Mouse (Mus musculus) spleen, adult 2 months (tissue): ENCODE data around the gene Gng2. TPM values are rescaled to one million over a fixed set of nuclear protein-coding genes. Genes with fewer than 3 reads are reported as not detected.

Source experiments
- DNase-seq, 2 experiments: peaks; one replicate each; pipeline versions ENCODE4 v3.0.0 to v3.0.0-alpha.2; 2012 to 2021; ENCODE audit warnings: low spot score in 2 of 2, low read depth in 1 of 2
- H3K27ac ChIP-seq: fragments of 200-500 bp; 2 replicates; pipeline ENCODE4 v1.5.1; 2012; ENCODE audit warnings: low read length, inconsistent platforms; ENCODE audit not compliant: insufficient read depth
- H3K27me3 ChIP-seq: fragments of 200-500 bp; 2 replicates; pipeline ENCODE4 v1.6.1; 2012; ENCODE audit warnings: mild to moderate bottlenecking, moderate library complexity, low read length, inconsistent platforms; ENCODE audit not compliant: control insufficient read depth, insufficient read depth
- H3K36me3 ChIP-seq: fragments of 200-500 bp; 2 replicates; pipeline ENCODE4 v1.6.1; 2012; ENCODE audit warnings: mild to moderate bottlenecking, low read length, inconsistent platforms; ENCODE audit not compliant: control insufficient read depth, insufficient read depth
- H3K4me1 ChIP-seq: fragments of 200-500 bp; 2 replicates; pipeline ENCODE4 v1.6.1; 2011; ENCODE audit warnings: inconsistent platforms; ENCODE audit not compliant: control insufficient read depth, insufficient read depth, insufficient read length
- H3K4me3 ChIP-seq: fragments of 200-500 bp; 2 replicates; pipeline ENCODE4 v1.5.1; 2011; ENCODE audit warnings: mild to moderate bottlenecking, inconsistent platforms; ENCODE audit not compliant: insufficient read depth, insufficient read length; ENCODE audit errors: extremely low read depth
- CTCF ChIP-seq: fragments of 200-500 bp; IDR thresholded peaks from 2 replicates; pipeline ENCODE4 v1.5.1; 2011; ENCODE audit warnings: mild to moderate bottlenecking, inconsistent platforms; ENCODE audit not compliant: insufficient read depth, insufficient read length, insufficient replicate concordance; ENCODE audit errors: extremely low read depth
- POLR2A ChIP-seq: fragments of 200-500 bp; IDR thresholded peaks from 2 replicates; pipeline ENCODE4 v1.6.1; 2011; ENCODE audit warnings: low read depth, low read length, inconsistent platforms
- WGBS: fragments of 180-500 bp; shearing (Covaris S2); methylation state at CpG from one replicate; pipeline ENCODE4 v1.1.7; 2018; 5-methylcytosine and 5-hydroxymethylcytosine counted together
- polyA plus RNA-seq: library from polyadenylated mRNA; depleted of rRNA; stranded (reverse); fragments of >200 nt; gene quantifications from 2 replicates; pipeline ENCODE4 v1.2.3, GENCODE M21; 2012

Gng2 gene
- polyA plus RNA-seq, 1 experiment = 25.1 TPM

DNA sequence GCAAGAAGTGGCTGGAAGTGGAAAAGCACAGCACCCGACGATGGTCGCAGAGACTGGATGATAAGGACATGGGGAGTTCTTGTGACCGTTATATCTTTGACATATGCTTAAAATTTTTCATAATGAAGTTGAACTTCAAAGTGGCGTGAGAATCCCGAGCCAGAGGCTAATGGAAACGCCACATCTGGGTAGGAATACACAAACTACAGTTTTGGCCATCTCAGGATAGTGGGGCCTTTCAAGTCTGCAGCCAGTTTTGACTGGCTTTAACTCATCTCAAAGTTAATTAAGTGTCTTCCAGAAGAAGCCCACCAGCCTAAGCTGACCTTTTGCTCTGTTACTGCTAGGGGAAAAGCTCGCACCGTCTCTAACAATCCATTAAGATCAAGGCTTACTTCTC is 17.6 kb downstream of the Gng2 start:
- TF ChIP-seq CTCF (no peak), POLR2A (no peak)
- WGBS = 91% methylated on average over 9 of the region's 9 CpGs
- H3K27ac ChIP-seq = no peak overlapping the region
- DNase-seq = no peak
- peaks cover 1% of the 10 kb centered on the region; the same call in 1 of the 2 replicates for H3K36me3 ChIP-seq
- H3K27me3 ChIP-seq = no peaks in the 10 kb centered on the region
- H3K4me3 ChIP-seq = no peak overlapping the region
- peaks cover 6% of the 10 kb centered on the region; the same call in 1 of the 2 replicates for H3K4me1 ChIP-seq

- no peaks in the 10 kb centered on the region for H3K27me3 ChIP-seq
- H3K27ac ChIP-seq = no peak overlapping the region
- peaks cover 3% of the 10 kb centered on the region for H3K36me3 ChIP-seq
- no peak for DNase-seq
- H3K4me1 ChIP-seq = no peaks in the 10 kb centered on the region
- TF ChIP-seq POLR2A (no peak), CTCF (no peak)
- no peak overlapping the region for H3K4me3 ChIP-seq
- WGBS = 73% methylated on average over 7 of the region's 7 CpGs
These were observed 22.4 kb downstream of the Gng2 start for GRCm38 (mm10) chr14:19955077-19955476.

GRCm38 (mm10) chr14:19950812-19951211 is 26.6 kb downstream of the Gng2 start:
- Histone ChIP-seq H3K36me3 (peaks cover 3% of the 10 kb centered on the region), H3K27me3 (no peaks in the 10 kb centered on the region), H3K27ac (no peak overlapping the region), H3K4me1 (no peaks in the 10 kb centered on the region), H3K4me3 (no peak overlapping the region)
- TF ChIP-seq CTCF = no peak
- TF ChIP-seq POLR2A = no peak
- 67% methylated on average over 4 of the region's 4 CpGs for WGBS
- DNase-seq = no peak

- H3K4me1 ChIP-seq = no peaks in the 10 kb centered on the region
- no peak overlapping the region for H3K27ac ChIP-seq
- no peak overlapping the region for H3K4me3 ChIP-seq
- WGBS = 63% methylated on average over 2 of the region's 2 CpGs
- TF ChIP-seq POLR2A (no peak), CTCF (no peak)
- no peak for DNase-seq
- H3K36me3 ChIP-seq = peaks cover 3% of the 10 kb centered on the region
- no peaks in the 10 kb centered on the region for H3K27me3 ChIP-seq
These were observed 28.0 kb downstream of the Gng2 start for GRCm38 (mm10) chr14:19949475-19949874.

GRCm38 (mm10) chr14:19946221-19946620 is 31.2 kb downstream of the Gng2 start:
- TF ChIP-seq CTCF (no peak), POLR2A (no peak)
- Histone ChIP-seq H3K27me3 (no peaks in the 10 kb centered on the region), H3K4me3 (no peak overlapping the region), H3K4me1 (no peaks in the 10 kb centered on the region), H3K36me3 (peaks cover 2% of the 10 kb centered on the region), H3K27ac (no peak overlapping the region)
- WGBS = 91% methylated on average over 7 of the region's 7 CpGs
- no peak for DNase-seq

- Histone ChIP-seq H3K27me3 (no peaks in the 10 kb centered on the region), H3K36me3 (no peaks in the 10 kb centered on the region; the same call in 1 of the 2 replicates), H3K4me1 (no peaks in the 10 kb centered on the region), H3K27ac (no peak overlapping the region), H3K4me3 (no peak overlapping the region)
- no peak for DNase-seq
- TF ChIP-seq CTCF = no peak
- TF ChIP-seq POLR2A = no peak
- WGBS = 81% methylated on average over 3 of the region's 3 CpGs
These were observed 34.7 kb downstream of the Gng2 start for GRCm38 (mm10) chr14:19942732-19943131.

GRCm38 (mm10) chr14:19942329-19942728 is 35.1 kb downstream of the Gng2 start:
- TF ChIP-seq CTCF = no peak
- TF ChIP-seq POLR2A = no peak
- Histone ChIP-seq H3K27ac (no peak overlapping the region), H3K36me3 (no peaks in the 10 kb centered on the region; the same call in 1 of the 2 replicates), H3K4me1 (no peaks in the 10 kb centered on the region), H3K4me3 (no peak overlapping the region), H3K27me3 (no peaks in the 10 kb centered on the region)
- 70% methylated on average over 4 of the region's 4 CpGs for WGBS
- DNase-seq = no peak
